In the genomic region with DNA sequence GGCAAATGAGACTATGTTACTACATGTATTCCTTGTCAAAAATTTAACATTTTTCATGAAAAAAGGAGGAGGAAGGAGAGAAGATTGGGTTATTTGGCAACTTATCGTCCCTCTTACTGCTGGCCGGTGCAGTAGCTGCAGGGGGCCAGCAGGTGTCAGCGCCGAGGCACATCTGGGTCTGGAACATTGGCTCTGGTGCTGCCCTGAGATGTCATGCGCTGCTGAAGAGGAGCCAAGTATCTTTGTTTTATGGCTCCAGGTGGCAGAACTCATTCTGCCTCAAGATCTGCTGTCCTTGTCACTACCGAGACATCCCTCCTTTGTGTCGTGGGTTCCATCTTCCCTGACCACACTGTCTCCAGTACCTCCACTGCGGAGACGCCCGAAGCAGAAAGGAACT, we compare ENCODE assay signal across 8 mouse cellular contexts.
DNase-seq lines count a peak whose midpoint lies in the region; ATAC-seq lines count a peak whose summit lies in the region.

No protein-coding gene starts in this region.

- peak; percentile 58 for DNase-seq in ovary, postnatal 36 days (ENCODE audit: low spot score)
- DNase-seq in ovary, postnatal 10 days (ENCODE audit: low spot score): no peak
- peak; percentile 56 for DNase-seq in T-cell, adult 2 months (ENCODE audit: low spot score)
- DNase-seq in kidney, adult 18-20 months: peak; percentile 56
- DNase-seq in lung, postnatal 14 days: peak; percentile 70
- peak; percentile 60 for DNase-seq in skeletal muscle tissue, adult 2 months (ENCODE audit: low read depth, low spot score)
- DNase-seq in cerebellum, postnatal 36 days: no peak

- peak; percentile 66; the same call in 1 of the 2 replicates for ATAC-seq in frontal cortex, adult (ENCODE audit: low TSS enrichment)

Comparison
In these comparisons a context has a peak if more than half of its experiments do, and no peak if none do; other contexts are left out.
1. DNase-seq: peak in ovary, postnatal 36 days (single experiment), T-cell, adult 2 months (single experiment), kidney, adult 18-20 months (single experiment), lung, postnatal 14 days (single experiment) and skeletal muscle tissue, adult 2 months (single experiment); none in ovary, postnatal 10 days (single experiment) and cerebellum, postnatal 36 days (0 of 2).